Mouse (Mus musculus) kidney, adult 11 months (tissue): ENCODE data around the gene Mogat2.
A peak's percentile ranks its signal among the peaks of the same experiment; 100 is the strongest.

Experiments
- DNase-seq: peaks from one replicate; pipeline ENCODE4 v3.0.0; 2022

Gene Mogat2

DNA sequence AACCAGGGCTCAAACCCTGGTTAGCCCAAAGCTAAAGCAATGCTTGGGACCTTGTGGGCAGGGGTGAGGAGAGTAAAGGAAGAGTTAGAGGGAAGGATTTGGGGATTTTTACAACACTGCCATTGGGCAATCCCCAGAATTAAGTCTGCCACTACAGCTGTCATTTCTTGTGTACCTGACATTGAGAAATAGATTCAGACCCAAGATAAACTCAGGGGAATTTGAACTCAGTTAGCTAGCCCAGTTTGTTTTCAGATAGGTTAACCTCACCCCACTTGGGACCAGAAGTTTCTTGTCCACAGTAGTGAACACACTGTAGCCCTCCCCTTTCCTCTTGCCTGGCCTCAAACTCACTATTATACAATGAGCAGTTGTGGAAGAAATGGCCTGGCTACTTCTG, 47.0 kb downstream of the Mogat2 start:
- DNase-seq: no peak

DNA sequence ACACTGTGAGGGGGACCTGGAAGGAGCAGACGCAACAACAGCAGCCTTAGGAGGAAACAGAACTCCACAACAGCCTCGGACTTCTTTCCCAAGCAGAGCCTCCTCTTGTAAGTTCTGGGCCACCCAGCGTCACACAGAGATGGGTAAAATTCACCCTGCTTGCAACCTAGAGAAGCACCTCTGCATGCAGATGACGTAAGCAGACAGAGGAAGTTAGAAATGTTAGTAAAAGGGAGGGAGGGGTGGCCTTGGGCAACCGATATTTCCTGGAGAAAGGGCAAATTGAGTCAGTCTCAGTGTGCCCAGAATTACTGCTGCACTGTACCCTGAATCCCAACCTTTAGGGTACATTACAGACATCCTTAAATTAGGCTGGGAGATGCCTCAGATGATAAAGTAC, 48.5 kb downstream of the Mogat2 start:
- DNase-seq: no peak

DNA sequence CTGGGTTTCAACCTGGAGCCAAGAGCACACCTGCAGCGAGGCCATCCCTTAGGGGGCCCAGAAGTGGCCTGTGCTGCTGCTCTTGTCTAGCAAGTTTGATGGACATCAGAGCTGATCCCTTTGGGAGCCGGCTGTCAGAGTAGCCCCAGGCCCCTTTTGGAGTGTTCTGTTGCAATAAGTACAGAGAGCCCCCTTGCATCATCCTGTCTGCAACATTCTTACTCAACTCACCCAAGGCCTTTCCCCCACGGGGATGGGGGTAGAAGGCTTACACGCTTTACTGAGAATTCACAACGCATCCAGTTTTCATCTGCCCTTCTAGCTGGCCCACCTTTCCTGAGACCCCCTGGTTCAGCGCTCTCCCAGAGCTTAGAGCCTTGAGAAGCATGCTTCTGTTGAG, 49.8 kb downstream of the Mogat2 start:
- DNase-seq: no peak

DNA sequence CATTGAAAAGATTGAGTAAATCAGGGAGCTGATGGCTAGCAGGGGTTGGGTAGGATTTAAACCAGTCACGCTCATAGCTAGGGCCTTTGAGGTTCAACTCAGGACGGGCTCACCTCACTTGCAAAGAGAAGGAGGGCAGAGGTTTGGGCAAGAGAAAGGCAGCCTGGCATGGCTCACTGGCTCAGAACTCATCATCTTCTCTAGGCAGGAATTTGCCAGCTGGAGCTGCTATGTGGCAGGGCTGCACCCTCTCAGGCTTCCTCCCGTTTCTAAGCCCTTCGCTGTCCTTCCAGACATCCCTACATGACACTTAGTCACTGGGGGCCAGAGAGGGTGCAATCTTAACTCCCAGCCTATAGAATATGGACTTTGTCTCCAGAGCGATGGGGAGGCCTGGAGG, 51.0 kb downstream of the Mogat2 start:
- DNase-seq: no peak

DNA sequence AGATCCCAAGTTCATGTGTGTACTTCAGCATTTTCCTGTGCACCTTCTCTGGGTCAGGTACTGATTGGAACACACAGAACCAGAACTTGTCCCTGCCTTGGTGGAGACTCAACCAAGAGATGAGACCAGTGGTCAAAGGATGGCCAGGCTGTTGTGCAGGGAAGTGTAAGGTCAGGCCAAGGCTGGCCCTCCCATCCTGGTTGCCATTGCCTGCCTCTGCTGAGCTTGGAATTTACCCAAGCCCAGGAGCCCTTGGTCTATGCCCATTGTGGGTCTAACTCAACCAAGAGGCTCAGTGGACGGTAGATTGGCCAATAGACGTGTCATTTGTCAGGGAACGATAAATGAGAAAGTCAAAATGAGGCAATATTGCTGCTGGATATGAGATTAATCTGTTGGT, 53.0 kb downstream of the Mogat2 start:
- DNase-seq: no peak

DNA sequence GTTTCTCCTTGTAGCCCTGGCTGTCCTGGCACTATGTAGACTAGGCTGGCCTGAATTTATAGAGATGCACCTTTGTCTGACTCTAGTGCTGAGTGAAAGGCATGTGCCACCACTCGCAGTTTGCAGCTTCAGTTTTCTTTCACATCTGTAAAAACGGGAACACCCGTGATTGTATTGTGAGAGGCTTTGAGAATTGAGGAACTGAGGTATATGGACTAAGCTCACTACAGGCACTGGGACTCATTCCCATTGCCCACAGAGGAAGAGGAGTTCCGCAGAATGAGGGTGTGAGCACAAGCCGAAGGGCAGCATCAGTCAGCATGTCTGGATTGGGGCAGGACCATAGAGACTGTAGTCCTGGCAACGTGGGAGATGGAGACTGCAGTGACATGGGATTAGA, 54.7 kb downstream of the Mogat2 start:
- DNase-seq: no peak

DNA sequence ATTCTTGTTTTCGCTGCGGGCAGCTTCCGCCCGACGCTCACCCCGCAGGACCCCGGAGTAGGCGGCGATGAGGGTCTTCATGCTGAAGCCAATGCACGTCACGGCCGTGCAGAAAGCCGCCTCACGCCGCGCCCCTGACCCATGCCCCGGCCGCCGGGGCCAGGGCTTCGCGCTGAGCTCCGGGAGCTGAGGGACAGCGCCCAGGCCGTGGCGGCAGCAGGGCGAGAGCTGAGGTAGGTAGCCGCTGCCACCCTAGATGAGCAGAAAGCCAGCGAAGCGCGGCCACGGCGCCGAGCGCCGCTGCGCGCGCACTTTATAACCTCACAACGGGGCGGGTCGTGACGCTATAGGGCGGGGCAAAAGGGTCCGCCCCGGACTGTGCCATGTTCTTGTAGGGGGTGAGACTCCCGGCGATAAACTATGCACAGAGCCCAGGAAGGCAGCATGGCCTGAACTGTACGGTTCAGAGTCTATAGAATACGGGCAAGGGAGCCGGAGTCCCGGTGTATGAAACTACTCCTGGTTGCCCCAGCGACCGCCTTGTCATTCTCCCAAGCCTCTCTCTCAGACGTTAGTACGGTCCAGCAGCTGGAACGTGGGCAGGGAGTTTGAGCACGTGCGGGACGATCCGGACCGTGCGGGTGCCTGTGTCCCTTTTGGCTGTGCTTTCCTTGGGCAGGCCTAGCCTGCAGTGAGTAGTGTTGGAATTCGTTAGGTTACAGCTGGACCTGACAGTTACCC, 55.8 kb downstream of the Mogat2 start, which contains the start of gene Dgat2:
TSS of gene Dgat2 (minus strand) at position 288 of the 741 bp plus-strand sequence.
- peak; percentile 92 for DNase-seq

DNA sequence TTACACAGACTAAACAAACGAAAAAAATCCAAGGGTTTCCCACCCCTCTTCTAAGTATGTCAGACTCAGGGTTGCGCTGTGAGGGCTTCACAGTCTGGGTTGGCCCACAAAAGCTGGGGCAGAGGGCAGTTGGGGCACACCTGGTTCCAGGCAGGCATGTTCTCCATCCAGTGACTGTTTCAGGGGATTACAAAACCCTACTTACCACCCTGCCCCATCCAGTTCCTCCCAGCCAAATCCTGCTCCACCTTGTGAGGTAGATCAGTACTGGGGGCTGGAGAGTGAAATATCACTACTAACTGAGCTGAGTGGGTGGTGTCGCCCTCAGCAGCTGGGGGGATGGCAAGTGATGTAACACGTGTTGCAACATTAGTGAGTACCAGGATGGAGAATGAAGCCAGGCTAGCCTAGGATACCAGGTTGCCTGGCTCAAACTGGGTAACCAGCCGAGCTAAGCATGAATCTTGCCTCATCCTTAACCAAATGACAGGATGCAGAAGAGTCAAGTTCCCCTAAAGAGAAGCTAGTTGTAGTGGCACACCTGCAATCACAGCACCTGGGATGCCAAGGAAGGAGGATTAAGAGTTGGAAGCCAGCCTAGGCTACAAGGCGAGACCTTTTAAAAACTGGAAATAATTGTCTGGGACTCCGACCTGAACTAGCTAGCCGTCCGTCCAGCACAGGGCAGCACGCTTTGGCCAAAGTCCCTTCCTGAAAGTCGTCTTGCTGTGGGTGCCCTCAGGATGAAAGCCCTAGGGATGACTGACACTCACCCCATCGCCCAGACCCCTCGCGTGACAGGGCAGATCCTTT, 56.6 kb downstream of the Mogat2 start:
- peak; percentile 62 for DNase-seq

DNA sequence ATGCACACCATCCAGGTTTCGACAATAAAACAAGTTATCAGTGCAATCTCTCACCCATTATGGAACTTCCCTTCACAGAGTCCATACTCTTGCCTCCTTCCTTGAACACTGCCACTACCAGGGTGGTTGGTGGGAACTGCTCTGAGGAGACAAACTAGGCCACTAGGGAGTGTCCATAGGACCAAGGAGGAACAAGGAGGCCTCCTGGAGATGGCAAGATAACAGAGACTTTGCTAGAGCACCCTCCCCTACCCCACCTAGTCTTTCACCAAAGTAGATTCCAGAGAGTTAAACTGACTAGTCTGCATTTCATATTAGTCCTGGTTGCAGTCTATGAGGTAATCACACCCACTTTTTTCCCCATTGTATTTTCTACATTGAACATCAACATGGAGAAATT, 58.3 kb downstream of the Mogat2 start:
- no peak for DNase-seq

DNA sequence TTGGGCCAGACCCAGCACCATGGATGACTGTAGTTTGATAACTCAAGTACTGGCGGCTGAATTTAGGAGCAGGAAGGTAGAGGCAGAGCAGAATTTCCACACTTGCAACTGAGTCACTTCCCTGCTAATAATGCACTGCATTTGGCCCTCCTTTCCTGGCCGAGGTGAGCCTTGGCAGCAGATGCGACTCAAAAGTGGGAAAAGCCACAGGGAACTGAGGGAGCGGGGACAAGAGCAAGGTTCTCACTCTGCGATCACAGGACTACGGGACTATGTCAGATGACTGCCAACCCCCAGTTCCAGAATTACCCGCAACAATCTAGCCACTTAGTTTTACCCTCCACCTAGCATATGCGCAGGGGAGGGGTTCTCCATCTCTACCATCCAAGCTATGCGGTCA, 59.1 kb downstream of the Mogat2 start:
- DNase-seq: no peak

DNA sequence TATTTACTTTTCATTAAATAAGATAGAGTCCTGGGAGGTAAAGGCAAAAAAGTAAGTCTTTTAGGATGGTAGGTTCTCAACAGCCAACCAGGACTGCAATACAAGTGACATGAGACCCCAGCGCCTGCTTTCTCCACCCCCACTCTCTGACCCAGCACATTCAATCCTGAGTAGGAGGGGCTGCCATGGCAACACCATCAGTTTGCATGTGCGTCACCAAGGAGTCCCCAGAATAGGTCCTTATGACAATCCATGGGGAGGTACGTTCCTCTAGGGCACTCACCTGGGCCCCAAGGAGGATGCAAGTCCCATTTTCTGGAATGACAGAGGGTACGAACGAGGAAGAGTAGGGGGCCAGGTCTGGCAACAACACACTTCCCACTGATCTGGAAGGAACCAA, 61.0 kb downstream of the Mogat2 start:
- no peak for DNase-seq

DNA sequence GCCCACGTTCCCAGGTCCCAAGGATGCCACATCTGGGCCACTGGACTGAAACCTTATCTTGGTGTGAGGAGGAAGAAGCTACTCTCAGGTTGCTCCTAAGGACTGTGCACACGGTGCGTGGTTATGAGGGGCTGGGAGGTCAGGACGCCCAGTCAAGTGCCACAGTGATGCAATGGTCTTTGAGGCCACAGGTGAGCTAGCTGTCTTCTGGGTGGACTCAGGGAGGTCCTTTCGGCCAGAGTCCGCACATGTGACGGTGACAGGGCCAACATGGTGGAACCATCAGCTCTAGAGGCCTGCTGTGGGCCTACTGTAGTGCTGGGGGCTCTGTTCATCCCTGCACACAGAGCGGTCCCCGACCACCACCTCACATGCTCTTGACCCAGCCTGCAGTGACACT, 62.8 kb downstream of the Mogat2 start:
- no peak for DNase-seq

DNA sequence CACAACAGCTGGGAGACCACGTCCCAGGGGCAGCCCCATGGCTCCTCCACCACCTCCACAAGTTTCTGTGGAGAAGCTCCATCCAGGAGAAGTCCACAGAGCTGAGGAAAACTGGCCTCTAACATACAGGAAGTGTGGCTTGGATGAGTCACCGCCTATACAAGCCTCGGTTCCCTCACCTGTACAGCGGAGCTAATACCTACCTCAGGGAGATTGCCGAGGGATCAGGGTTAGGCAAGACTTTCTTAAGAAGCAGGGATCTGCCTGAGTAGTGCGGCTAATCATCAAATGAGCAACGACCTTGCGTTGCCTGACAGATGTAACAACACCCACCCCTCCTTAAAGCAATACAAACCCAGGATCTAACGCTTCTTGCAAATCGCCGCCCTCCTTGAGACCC, 63.3 kb downstream of the Mogat2 start:
- no peak for DNase-seq

DNA sequence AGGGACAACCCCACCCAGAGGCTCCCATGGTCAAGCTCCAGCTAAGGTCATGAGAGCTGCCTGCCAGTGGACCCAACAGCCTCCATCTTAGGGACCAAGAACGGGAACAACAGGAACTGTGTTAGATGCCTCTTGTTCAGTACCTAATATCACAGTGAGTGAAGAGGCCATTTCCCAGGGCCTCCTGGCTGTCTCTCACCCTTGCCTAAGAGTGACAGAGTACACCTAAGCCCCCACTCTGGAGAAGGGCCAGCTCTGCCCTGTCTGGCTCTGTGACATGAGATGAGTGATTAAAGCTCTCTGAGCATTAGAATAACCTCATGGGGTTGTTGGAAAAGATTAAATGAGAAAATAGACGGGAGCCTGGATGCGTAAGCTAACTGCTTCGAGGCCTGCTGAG, 64.4 kb downstream of the Mogat2 start:
- no peak for DNase-seq

DNA sequence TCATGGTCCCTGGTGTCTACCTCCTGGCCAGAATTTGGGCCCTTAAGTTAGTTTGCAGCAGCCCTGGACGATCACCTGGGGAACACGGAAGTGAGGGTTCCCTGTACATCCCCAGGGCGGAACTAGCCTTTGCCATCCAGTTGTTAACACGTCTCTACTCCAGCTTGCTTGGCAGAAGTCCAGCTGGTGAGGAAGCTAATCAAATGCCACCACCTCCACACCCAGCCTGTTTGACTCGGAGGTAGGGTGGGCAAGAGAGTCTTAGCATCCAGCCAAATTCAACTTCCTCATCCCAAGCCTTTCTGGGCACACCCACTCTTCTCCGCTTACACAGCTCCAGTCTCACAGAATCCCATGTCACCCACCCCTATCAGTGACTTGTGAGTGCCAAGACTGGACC, 65.5 kb downstream of the Mogat2 start:
- DNase-seq: no peak

DNA sequence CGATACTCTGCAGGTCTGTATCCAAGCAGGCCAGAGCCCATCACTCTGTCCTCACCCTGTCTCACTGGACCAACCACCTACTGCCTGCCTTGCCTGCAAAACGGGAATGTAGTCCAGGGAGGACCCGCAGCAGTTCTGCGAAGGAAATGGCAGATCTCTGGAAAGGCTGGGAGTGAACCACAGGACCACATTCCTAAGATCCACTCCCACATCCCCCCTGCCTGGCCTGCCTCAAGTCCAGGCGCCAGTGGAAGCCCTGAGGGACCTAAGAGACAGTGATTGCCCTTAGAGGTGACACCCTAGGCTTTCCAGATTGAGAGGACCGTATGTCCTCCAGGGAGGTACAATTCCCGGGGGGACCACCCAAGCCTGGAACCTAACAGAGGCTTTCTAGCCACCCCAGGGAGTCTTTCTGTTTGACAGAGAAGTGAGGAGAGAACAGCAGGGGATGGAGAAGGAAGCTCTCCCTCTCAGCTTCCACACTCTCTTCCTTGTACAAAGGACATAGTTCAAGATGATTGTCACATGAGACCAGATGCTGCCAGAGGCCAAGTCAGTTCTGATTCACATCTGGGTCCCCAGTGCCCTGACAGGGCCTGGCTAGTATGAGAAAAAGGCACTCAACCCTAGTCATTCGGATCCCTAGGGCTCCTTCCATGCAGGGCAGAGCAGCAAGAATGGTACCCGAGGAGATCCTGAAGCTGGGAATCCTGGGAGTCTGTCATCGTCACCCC, 66.5 kb downstream of the Mogat2 start:
- no peak for DNase-seq

DNA sequence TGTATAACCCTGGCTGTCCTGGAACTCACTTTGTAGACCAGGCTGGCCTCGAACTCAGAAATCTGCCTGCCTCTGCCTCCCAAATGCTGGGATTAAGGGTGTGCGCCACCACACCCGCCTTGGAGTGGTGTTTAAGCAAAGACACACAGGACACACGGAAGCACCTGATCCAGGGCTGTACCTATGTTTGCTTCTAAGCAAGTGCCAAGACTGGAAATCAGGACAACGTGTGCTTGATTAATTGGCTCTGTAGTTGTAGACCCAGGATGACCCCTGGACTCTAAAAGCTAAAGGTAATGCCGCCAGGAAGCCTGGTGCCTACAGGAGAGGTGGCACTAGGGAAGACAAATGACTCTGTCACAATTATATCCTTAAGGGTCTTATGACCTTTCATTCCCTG, 67.9 kb downstream of the Mogat2 start:
- no peak for DNase-seq

DNA sequence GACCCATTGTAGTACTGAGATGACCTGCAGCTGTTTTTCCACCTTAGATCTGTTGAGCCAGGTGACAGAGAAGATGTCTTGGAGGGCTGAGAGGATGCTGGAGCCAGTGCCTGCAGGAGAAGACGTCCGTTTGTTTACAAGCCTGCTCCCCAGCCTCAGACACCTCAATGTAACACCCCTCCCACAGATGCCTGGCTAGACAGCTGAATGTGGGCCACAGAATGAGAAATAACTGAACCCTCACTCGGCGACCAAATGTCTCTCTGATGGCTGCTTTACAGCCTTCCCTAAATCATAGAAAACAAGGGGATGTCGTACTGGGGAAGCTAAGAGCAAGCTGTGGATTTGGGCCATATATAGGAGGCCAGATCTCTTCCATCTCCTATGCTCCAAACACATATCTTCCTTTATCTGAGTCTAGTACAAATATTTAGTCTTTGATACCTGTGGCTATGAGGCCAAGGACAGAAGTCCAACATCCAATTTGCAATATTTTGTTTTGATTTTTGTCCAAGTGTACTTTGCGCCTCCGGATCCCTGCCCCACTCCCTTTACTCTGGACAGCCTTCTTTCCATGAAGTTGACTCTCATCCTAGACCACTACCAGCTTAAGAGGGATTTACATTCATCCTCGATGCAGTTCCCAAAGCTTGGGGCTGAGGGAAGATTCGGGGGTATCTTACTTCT, 68.6 kb downstream of the Mogat2 start:
- DNase-seq: peak; percentile 58
